Mouse (Mus musculus) fibroblast of lung, adult 2 months (primary cell): ENCODE results near the gene Msl2.
A peak's percentile ranks its signal among the peaks of the same experiment; 100 is the strongest.

Experiments
- DNase-seq: peaks from one replicate; pipeline ENCODE4 v3.0.0-alpha.2; 2011; ENCODE audit warnings: low read depth

The Msl2 gene

GRCm38 (mm10) chr9:101075091-101075581 lies 1.2 kb downstream of the Msl2 start:
- no peak for DNase-seq

- no peak for DNase-seq
These were observed 1.8 kb downstream of the Msl2 start for GRCm38 (mm10) chr9:101075694-101076093.

- no peak for DNase-seq
These were observed 2.4 kb downstream of the Msl2 start for GRCm38 (mm10) chr9:101076095-101076875.

DNA sequence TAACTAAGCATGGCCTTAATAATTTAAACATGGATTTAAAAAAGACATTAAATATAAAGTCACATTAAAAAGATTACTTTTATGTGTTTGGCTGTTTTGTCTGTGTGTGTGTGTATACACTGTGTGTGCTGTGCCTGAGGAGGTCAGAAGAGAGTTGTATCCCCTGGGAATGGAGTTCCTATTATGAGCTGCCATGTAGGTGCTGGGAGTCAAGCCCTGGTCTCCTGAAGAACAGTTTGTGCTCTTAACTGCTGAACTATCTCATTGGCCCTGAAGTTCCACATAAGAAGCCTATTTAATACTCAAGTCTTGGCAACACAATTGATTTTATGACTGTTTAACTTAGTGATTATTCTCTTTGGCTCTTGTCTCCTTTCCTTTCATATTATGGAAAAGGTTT lies 3.6 kb downstream of the Msl2 start:
- DNase-seq, result no peak

GRCm38 (mm10) chr9:101078579-101078978 lies 4.7 kb downstream of the Msl2 start:
- DNase-seq, result no peak

GRCm38 (mm10) chr9:101080046-101080685 lies 6.3 kb downstream of the Msl2 start:
- DNase-seq, result no peak

DNA sequence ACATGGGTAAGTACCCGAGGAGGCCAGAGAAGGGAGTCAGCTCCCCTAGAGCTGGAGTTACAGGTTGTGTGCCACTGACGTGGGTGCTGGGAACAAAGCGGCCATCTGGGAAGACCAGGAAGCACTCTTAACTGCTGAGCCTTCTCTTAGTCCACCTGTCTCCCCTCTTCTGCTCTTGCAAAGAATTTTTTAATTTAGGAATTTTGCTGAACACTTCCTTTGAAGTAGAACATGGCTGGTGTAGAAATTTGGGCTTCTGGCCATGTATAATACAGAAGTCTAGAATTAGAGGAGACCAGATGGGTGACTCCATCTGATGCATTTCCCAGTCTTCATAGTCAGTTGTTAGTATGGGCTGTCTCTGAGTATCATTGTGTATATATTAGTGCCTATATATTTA lies 9.8 kb downstream of the Msl2 start:
- no peak for DNase-seq

DNA sequence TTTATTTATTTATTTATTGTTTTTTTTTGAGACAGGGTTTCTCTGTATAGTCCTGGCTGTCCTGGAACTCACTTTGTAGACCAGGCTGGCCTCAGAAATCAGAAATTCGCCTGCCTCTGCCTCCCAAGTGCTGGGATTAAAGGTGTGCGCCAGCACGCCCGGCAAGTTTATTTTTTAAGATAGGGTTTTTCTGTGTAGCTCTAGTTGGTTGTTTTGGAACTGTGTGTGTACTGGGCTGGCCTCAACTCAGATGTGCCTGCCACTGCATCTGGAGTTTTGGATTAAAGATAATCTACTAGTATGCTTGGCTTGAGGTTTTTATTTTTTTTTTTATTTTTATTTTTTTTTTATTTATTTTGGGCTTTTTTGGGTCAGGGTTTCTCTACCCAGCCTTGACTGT lies 21.5 kb downstream of the Msl2 start:
- DNase-seq, result no peak

GRCm38 (mm10) chr9:101096461-101096860 lies 22.6 kb downstream of the Msl2 start:
- no peak for DNase-seq

DNA sequence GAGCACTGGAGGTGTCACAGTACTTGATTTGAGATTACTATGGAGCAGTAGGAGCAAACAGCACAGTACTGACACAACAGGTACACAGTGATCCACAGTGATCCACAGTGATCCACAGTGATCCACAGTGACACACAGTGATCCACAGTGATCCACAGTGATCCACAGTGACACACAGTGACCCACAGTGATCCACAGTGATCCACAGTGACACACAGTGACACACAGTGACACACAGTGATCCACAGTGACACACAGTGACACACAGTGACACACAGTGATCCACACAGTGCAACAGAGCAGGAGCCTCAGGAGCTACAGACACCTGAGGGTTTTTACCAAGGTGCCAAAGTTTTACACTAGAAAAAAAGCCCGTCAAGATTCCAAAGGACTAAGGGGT lies 23.6 kb downstream of the Msl2 start:
- no peak for DNase-seq

DNA sequence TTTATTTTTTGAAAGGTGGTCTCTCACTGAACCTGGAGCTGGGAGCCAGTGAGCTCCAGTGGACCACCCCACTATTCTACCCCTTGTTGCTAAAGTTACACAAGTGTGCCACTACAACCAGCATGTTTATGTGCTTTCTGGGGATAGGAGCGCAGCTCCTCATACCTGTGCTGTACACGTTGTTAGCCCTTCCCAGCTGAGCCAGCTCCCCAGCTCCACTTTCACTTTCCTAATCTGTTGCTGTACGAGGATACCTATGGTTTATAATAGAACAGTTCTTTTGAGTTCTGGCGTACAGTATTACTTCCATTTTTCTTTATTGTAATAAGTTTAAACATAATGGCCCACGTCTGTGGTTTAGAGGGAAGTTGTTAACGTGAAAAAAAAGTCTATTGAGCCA lies 25.5 kb downstream of the Msl2 start:
- DNase-seq, result no peak

DNA sequence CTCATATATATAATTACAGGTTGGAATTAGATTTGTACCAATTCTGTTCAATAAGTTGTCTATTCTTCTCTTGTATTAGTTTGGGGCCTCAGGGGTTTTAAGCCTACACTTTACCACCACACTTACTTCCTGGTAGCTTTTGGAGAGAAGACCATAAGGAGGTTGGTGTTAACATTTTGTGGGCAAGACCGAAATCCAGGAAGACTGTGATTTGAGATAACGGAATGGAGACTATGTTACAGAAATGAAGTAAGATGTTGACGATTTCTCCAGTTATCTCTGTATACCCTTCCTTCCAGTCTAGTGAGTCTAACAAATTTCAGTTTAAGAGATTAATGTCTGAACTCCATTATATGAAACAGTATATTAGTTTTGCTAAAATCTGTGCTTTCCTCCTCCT lies 26.3 kb downstream of the Msl2 start:
- no peak for DNase-seq

DNA sequence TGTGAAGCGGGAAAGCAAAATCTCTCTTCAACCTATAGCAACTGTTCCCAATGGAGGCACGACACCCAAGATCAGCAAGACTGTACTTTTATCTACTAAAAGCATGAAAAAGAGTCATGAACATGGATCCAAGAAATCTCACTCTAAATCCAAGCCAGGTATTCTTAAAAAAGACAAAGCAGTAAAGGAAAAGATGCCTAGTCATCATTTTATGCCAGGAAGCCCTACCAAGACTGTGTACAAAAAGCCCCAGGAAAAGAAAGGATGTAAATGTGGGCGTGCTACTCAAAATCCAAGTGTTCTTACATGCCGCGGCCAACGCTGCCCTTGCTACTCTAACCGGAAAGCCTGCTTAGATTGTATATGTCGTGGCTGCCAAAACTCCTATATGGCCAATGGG lies 27.6 kb downstream of the Msl2 start:
- DNase-seq, result no peak

DNA sequence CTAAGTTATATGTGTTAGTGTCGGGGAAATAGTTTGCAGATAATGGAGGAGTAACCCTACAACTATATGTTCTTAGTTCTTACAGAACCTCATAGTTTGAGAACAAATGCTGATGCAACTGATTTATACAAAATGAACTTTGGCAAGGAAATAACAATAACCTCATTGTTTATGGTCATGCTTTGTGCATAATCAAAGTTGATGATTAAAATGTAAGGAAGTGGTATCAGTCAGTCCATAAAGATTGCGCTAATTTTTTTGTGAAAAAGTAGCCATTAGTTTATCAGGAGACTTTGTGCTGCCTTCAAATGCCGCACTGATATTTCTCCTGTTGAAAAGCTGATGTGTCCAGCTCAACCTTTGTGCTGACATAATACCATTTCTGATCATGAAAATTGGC lies 28.4 kb downstream of the Msl2 start:
- DNase-seq, result no peak

DNA sequence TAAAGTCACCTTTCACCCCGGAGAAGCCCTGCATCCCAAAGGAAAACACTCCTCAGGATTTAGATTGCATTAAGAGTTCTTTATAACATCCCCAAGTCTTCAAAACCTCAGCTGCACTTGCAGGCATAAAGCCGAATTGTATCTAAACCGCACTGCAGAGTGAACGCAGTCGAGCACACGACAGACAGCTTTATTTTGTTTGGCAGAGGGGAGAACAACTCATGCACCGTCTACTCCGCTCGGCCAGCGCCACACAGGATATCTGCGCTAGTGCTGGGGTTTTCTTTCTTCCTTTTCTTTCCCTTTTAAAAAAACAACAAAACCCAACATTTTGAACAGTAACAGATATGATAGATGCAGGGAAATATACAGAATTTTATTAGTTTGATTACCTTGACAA lies 31.0 kb downstream of the Msl2 start:
- peak; percentile 49 for DNase-seq

DNA sequence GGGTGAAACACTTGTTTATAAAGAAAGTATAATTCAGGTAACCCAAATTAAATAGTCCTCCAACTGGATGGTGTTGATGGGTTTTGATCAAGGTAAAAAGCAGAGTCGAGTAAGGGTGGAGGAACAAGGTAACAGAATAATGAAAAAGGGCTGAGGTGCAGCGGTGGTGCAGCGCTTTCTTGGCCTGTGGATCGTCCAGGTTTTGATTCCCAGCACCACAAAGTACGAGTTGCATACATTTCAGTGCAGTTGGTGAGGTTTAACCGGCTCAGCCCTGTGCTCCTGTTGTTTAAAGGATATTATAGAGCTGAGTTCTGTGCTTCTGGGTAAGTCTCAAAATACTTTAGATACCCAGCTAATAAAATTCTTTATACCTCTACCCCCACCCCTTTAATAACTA lies 31.8 kb downstream of the Msl2 start:
- no peak for DNase-seq

DNA sequence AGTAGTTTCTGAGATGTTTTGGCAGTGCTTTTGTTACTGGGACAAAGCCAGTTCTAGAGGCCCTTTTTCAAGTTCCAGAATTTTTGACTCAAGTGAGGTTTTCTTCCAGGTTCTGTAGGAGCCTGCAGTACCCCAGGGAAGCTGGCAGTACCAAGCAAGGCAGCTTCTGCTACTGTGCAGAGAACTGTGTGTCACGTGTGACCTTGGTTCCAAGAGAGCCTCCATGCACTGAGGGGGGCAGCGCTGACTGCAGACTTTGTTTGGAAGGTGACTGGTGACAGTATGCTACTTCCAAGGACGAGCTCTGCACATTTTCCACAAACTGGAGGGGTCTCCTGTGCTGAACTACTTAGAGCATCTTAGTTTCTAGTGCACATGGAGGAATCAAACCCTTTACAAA lies 33.5 kb downstream of the Msl2 start:
- DNase-seq, result no peak

DNA sequence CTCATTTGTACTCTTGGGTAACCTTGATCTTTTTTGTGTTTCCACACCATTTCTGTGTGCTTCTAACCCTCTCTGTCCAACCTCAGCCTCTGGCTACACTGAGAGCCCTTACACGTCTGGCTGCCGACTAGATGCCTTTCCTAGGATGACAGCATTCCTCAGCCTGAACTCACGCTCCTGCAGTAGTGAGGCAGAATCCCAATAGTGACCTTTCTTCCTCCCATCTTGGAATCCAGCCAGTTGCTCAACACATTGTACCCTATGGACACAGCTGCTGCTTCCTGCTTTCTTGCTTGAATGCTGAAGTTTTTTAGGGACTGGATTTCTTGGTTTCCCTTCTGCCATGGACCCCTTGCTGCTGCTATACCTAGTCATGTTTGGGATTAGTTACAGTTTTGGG lies 36.1 kb downstream of the Msl2 start:
- DNase-seq, result no peak

- DNase-seq, result no peak
These were observed 39.4 kb downstream of the Msl2 start for GRCm38 (mm10) chr9:101113317-101113716.

- DNase-seq, result no peak
These were observed 40.4 kb downstream of the Msl2 start for GRCm38 (mm10) chr9:101114182-101114884.

DNA sequence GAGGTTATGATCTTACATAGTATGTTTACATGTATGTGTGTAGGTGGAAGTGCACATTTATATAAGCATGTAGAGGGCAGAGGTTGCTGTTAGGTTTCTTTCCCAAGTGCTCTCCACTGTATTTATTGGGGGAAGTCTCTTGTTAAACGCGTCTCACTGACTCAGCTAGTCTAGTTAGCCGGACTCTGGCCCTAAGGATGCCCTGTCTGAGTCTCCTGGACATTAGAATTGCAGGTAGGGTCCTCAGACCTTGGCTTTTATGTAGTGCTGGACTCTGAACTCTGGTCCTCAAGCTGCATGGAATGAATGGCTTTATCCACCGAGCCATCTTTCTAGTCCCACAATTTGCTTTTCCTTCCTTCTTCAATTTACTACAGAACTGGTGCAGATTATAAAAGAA lies 69.7 kb downstream of the Msl2 start:
- no peak for DNase-seq

DNA sequence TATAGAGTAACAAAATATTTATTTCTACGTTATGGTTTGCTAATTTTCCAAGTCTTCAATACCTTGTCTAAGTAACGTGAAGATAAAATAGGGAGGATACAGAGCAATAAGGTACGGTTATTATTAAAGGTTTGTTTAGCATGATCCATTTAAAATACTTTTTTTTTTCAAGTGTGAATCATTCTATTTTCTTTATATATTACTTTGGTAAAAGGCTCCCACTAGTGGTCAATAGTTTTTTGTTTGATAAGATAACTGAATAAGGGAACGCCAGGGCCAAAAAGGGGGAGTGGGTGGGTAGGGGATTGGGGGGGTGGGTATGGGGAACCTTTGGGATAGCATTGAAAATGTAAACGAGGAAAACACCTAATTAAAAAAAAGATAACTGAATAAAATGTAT lies 79.0 kb downstream of the Msl2 start:
- DNase-seq, result no peak
